Mouse (Mus musculus): ENCODE data around the gene Ptpn4.

Ptpn4 gene

GRCm38 (mm10) chr1:119837035-119837751, at the start of gene Ptpn4:
Gene Ptpn4 (minus strand): TSS chr1:119837613.
- DNase-seq (ENCODE audit: low read depth, low spot score), result peak; percentile 99

- peak; percentile 51 for DNase-seq (ENCODE audit: low read depth, low spot score)
Measured at GRCm38 (mm10) chr1:119886320-119886719, 48.9 kb upstream of the Ptpn4 start.

- peak; percentile 86 for DNase-seq (ENCODE audit: low read depth, low spot score)
Measured at GRCm38 (mm10) chr1:119884272-119884671, 46.9 kb upstream of the Ptpn4 start.

- DNase-seq (ENCODE audit: low read depth, low spot score), result peak; percentile 84
Measured at GRCm38 (mm10) chr1:119878909-119879308, 41.5 kb upstream of the Ptpn4 start.

GRCm38 (mm10) chr1:119877469-119877868, 40.1 kb upstream of the Ptpn4 start:
- DNase-seq (ENCODE audit: low read depth, low spot score), result no peak

GRCm38 (mm10) chr1:119868395-119869161, 31.2 kb upstream of the Ptpn4 start:
- no peak for DNase-seq (ENCODE audit: low read depth, low spot score)

- no peak for DNase-seq (ENCODE audit: low read depth, low spot score)
Measured at GRCm38 (mm10) chr1:119867300-119867699, 29.9 kb upstream of the Ptpn4 start.

- DNase-seq (ENCODE audit: low read depth, low spot score), result no peak
Measured at GRCm38 (mm10) chr1:119865311-119865710, 27.9 kb upstream of the Ptpn4 start.

GRCm38 (mm10) chr1:119863507-119864296, 26.3 kb upstream of the Ptpn4 start:
- peak; percentile 52 for DNase-seq (ENCODE audit: low read depth, low spot score)

- no peak for DNase-seq (ENCODE audit: low read depth, low spot score)
Measured at GRCm38 (mm10) chr1:119859566-119859965, 22.2 kb upstream of the Ptpn4 start.

GRCm38 (mm10) chr1:119852980-119853379, 15.6 kb upstream of the Ptpn4 start:
- DNase-seq (ENCODE audit: low read depth, low spot score), result no peak

- no peak for DNase-seq (ENCODE audit: low read depth, low spot score)
Measured at GRCm38 (mm10) chr1:119852339-119852738, 14.9 kb upstream of the Ptpn4 start.

- DNase-seq (ENCODE audit: low read depth, low spot score), result no peak
Measured at GRCm38 (mm10) chr1:119849146-119849935, 11.9 kb upstream of the Ptpn4 start.

- DNase-seq (ENCODE audit: low read depth, low spot score), result no peak
Measured at GRCm38 (mm10) chr1:119845321-119845720, 7.9 kb upstream of the Ptpn4 start.

- no peak for DNase-seq (ENCODE audit: low read depth, low spot score)
Measured at GRCm38 (mm10) chr1:119843121-119843520, 5.7 kb upstream of the Ptpn4 start.

- no peak for DNase-seq (ENCODE audit: low read depth, low spot score)
Measured at GRCm38 (mm10) chr1:119838241-119838640, 828 bp upstream of the Ptpn4 start.

- peak; percentile 48 for DNase-seq (ENCODE audit: low read depth, low spot score)
Measured at GRCm38 (mm10) chr1:119836479-119837015, 866 bp downstream of the Ptpn4 start.

- DNase-seq (ENCODE audit: low read depth, low spot score), result peak; percentile 21
Measured at GRCm38 (mm10) chr1:119835726-119836478, 1.5 kb downstream of the Ptpn4 start.

GRCm38 (mm10) chr1:119828160-119828559, 9.3 kb downstream of the Ptpn4 start:
- DNase-seq (ENCODE audit: low read depth, low spot score), result no peak

GRCm38 (mm10) chr1:119818704-119819103, 18.7 kb downstream of the Ptpn4 start:
- DNase-seq (ENCODE audit: low read depth, low spot score), result peak; percentile 73

Data from brain, adult 2 months (tissue).